Mouse (Mus musculus) neural tube, embryonic 15.5 days (tissue): ENCODE results near the gene Ppat. TPM values are rescaled to one million over a fixed set of nuclear protein-coding genes. Genes with fewer than 3 reads are reported as not detected.

Experiments
- ATAC-seq: fragments of 200-750 bp; cut with Nextera tagmentation; 2 replicates; pipeline ENCODE4 v1.8.0; 2017; ENCODE audit warnings: mild to moderate bottlenecking, moderate TSS enrichment, moderate library complexity; ENCODE audit not compliant: low FRiP score
- H3K27ac ChIP-seq: fragments of 300-500 bp; sonication (generic); replicated peaks from 2 replicates; pipeline ENCODE4 v1.5.1; 2015; ENCODE audit warnings: mild to moderate bottlenecking, inconsistent platforms
- H3K27me3 ChIP-seq: fragments of 300-500 bp; sonication (generic); replicated peaks from 2 replicates; pipeline ENCODE4 v1.6.1; 2015; ENCODE audit warnings: inconsistent platforms
- H3K36me3 ChIP-seq: fragments of 300-500 bp; sonication (generic); 2 replicates; pipeline ENCODE4 v1.6.1; 2015; ENCODE audit warnings: inconsistent platforms
- H3K4me1 ChIP-seq: fragments of 300-500 bp; sonication (generic); 2 replicates; pipeline ENCODE4 v1.6.1; 2015; ENCODE audit warnings: inconsistent platforms
- H3K4me2 ChIP-seq: fragments of 300-500 bp; sonication (generic); 2 replicates; pipeline ENCODE4 v1.6.1; 2015; ENCODE audit warnings: inconsistent platforms, mild to moderate bottlenecking, moderate library complexity
- H3K4me3 ChIP-seq: fragments of 300-500 bp; sonication (generic); replicated peaks from 2 replicates; pipeline ENCODE4 v1.5.1; 2015; ENCODE audit warnings: mild to moderate bottlenecking, inconsistent platforms
- H3K9ac ChIP-seq: fragments of 300-500 bp; sonication (generic); replicated peaks from 2 replicates; pipeline ENCODE4 v1.6.1; 2015; ENCODE audit warnings: mild to moderate bottlenecking, inconsistent platforms
- H3K9me3 ChIP-seq: fragments of 300-500 bp; sonication (generic); replicated peaks from 2 replicates; pipeline ENCODE4 v1.6.1; 2016; ENCODE audit warnings: inconsistent platforms
- WGBS: fragments of 180-500 bp; shearing (Covaris S2); methylation state at CpG from one replicate; pipeline ENCODE4 v1.1.7; 2015; ENCODE audit warnings: mixed read lengths; 5-methylcytosine and 5-hydroxymethylcytosine counted together
- polyA plus RNA-seq: library from polyadenylated mRNA; unstranded; fragments of >200 nt; fragmentation: Nextera tagmentation; extraction: Ambion mirVana; gene quantifications from 2 replicates; pipeline ENCODE4 v1.2.1, GENCODE M21; 2015

The Ppat gene
- polyA plus RNA-seq, 1 experiment from 2014 or later: 10.6 TPM

DNA sequence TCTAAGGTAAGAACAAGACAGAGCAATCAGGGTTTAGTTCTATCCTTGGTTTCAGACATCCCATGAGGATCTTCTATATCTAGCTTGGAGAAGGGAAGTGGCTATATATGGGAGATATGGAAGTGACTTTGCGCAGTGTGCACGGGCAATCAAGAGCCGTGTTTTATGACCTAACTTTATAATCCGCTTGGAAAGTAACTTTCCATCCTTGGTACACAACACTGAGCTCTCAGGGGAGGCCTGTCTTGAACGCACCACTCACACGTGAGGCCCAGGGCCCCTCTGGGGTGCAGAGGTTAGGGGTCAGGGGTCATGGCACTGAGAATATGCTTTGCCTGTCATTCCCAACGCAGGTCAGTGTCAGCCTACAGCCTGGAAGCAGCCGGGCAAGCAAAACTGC is 84.6 kb downstream of the Ppat start:
- Histone ChIP-seq H3K4me1 (peaks cover 4% of the 10 kb centered on the region; the same call in 1 of the 2 replicates), H3K9ac (no peak overlapping the region), H3K27ac (no peak overlapping the region), H3K36me3 (peaks cover 44% of the 10 kb centered on the region), H3K9me3 (no peaks in the 10 kb centered on the region), H3K4me2 (no peak overlapping the region), H3K4me3 (no peak overlapping the region), H3K27me3 (no peaks in the 10 kb centered on the region)
- no peak for ATAC-seq
- 82% methylated on average over 8 of the region's 8 CpGs for WGBS

Other genes with a start within 250 kb of the Ppat start
- 17.0 TPM in 2 replicates for gene Aasdh, start 46.1 kb downstream of the Ppat start, polyA plus RNA-seq
- gene Paics, start 271 bp downstream of the Ppat start, polyA plus RNA-seq: 165 and 201 TPM in 2 replicates
- gene Srp72, start 23.1 kb upstream of the Ppat start, polyA plus RNA-seq: 87.2 and 91.5 TPM in 2 replicates
- gene Arl9, start 52.5 kb upstream of the Ppat start, polyA plus RNA-seq: 0.42 TPM in 1 of 2 replicates, not detected in the other
- 0.60 and 0.75 TPM in 2 replicates for gene Thegl, start 64.4 kb upstream of the Ppat start, polyA plus RNA-seq
- gene Hopx, start 163.5 kb upstream of the Ppat start, polyA plus RNA-seq: 10.9 and 12.2 TPM in 2 replicates